Mouse (Mus musculus) MEL (cell line): Measurements from ENCODE around the gene Cdh16. TPM values are rescaled to one million over a fixed set of nuclear protein-coding genes. Genes with fewer than 3 reads are reported as not detected.

Experiments
- DNase-seq: peaks from one replicate; pipeline ENCODE4 v3.0.0; 2011; ENCODE audit warnings: low read depth, low spot score
- H3K27ac ChIP-seq: 2 replicates; pipeline ENCODE4 v1.5.1; 2012; ENCODE audit warnings: low read depth, mild to moderate bottlenecking, control low read depth, low read length, moderate library complexity; ENCODE audit not compliant: control insufficient read depth
- H3K27me3 ChIP-seq, 2 experiments: fragments of 150-350 bp in 1 of 2; sonication (generic) in 1 of 2; 2 replicates each; pipeline ENCODE4 v1.6.1; 2012; ENCODE audit warnings: low read length in 2 of 2, mild to moderate bottlenecking in 2 of 2, improper control_type of control experiment in 1 of 2, moderate library complexity in 1 of 2; ENCODE audit not compliant: insufficient read depth in 2 of 2, control insufficient read depth in 1 of 2
- H3K36me3 ChIP-seq, 2 experiments: 2 replicates each; pipeline ENCODE4 v1.6.1; 2012 to 2014; ENCODE audit warnings: low read length in 2 of 2, improper control_type of control experiment in 1 of 2, inconsistent platforms in 1 of 2, mild to moderate bottlenecking in 1 of 2; ENCODE audit not compliant: insufficient read depth in 2 of 2, control insufficient read depth in 1 of 2
- H3K4me1 ChIP-seq, 2 experiments: fragments of 150-350 bp in 1 of 2; sonication (generic) in 1 of 2; 2 replicates each; pipeline ENCODE4 v1.6.1; 2012; ENCODE audit warnings: low read length in 2 of 2, improper control_type of control experiment in 1 of 2, mild to moderate bottlenecking in 1 of 2; ENCODE audit not compliant: insufficient read depth in 2 of 2, control insufficient read depth in 1 of 2
- H3K4me3 ChIP-seq, 2 experiments: fragments of 150-350 bp in 1 of 2; sonication (generic) in 1 of 2; 2 replicates each; pipeline ENCODE4 v1.5.1; 2012; ENCODE audit warnings: low read depth in 2 of 2, low read length in 2 of 2, mild to moderate bottlenecking in 2 of 2, moderate library complexity in 2 of 2, control low read depth in 1 of 2, improper control_type of control experiment in 1 of 2; ENCODE audit not compliant: control insufficient read depth in 1 of 2, insufficient read depth in 1 of 2
- H3K79me2 ChIP-seq: 2 replicates; pipeline ENCODE4 v1.6.1; 2012; ENCODE audit warnings: mild to moderate bottlenecking, low read length, moderate library complexity; ENCODE audit not compliant: control insufficient read depth, poor library complexity, insufficient read depth
- H3K9ac ChIP-seq: 2 replicates; pipeline ENCODE4 v1.6.1; 2012; ENCODE audit warnings: low read depth, mild to moderate bottlenecking, control low read depth, low read length, moderate library complexity; ENCODE audit not compliant: control insufficient read depth, poor library complexity, severe bottlenecking
- H3K9me3 ChIP-seq: fragments of 150-350 bp; sonication (generic); replicated peaks from 2 replicates; pipeline ENCODE4 v1.6.1; 2012; ENCODE audit warnings: mild to moderate bottlenecking, low read length, improper control_type of control experiment, moderate library complexity; ENCODE audit not compliant: insufficient read depth
- CHD1 ChIP-seq: IDR thresholded peaks from 2 replicates; pipeline ENCODE4 v1.6.1; 2012; ENCODE audit warnings: low read depth, mild to moderate bottlenecking, inconsistent platforms, low read length, improper control_type of control experiment
- CHD2 ChIP-seq: IDR thresholded peaks from 2 replicates; pipeline ENCODE4 v1.6.1; 2011; ENCODE audit warnings: low read length, improper control_type of control experiment
- E2F4 ChIP-seq: IDR thresholded peaks from 2 replicates; pipeline ENCODE4 v1.6.1; 2011; ENCODE audit warnings: low read depth, low read length, improper control_type of control experiment, borderline replicate concordance
- ELF1 ChIP-seq: IDR thresholded peaks from 2 replicates; pipeline ENCODE4 v1.6.1; 2014; ENCODE audit warnings: low read depth, mild to moderate bottlenecking, inconsistent platforms, low read length, improper control_type of control experiment, moderate library complexity
- GATA1 ChIP-seq: IDR thresholded peaks from 2 replicates; pipeline ENCODE4 v1.6.1; 2011; ENCODE audit warnings: low read depth, low read length, improper control_type of control experiment
- KAT2A ChIP-seq: conservative IDR thresholded peaks from 2 replicates; pipeline ENCODE4 v1.6.1; 2012; ENCODE audit warnings: low read depth, low read length, improper control_type of control experiment, inconsistent platforms
- MAX ChIP-seq: IDR thresholded peaks from 2 replicates; pipeline ENCODE4 v1.6.1; 2011; ENCODE audit warnings: low read length, improper control_type of control experiment
- MAZ ChIP-seq: IDR thresholded peaks from 2 replicates; pipeline ENCODE4 v1.6.1; 2012; ENCODE audit warnings: low read depth, mild to moderate bottlenecking, inconsistent platforms, low read length, improper control_type of control experiment
- MEF2A ChIP-seq: IDR thresholded peaks from 2 replicates; pipeline ENCODE4 v1.6.1; 2014; ENCODE audit warnings: low read depth, mild to moderate bottlenecking, inconsistent platforms, low read length, improper control_type of control experiment; ENCODE audit not compliant: poor library complexity, insufficient replicate concordance, severe bottlenecking; ENCODE audit errors: extremely low read depth
- MYB ChIP-seq: IDR thresholded peaks from 2 replicates; pipeline ENCODE4 v1.6.1; 2011; ENCODE audit warnings: mild to moderate bottlenecking, low read depth, low read length, improper control_type of control experiment
- NELFE ChIP-seq: IDR thresholded peaks from 2 replicates; pipeline ENCODE4 v1.6.1; 2011; ENCODE audit warnings: low read depth, low read length, improper control_type of control experiment
- NRF1 ChIP-seq: IDR thresholded peaks from 2 replicates; pipeline ENCODE4 v1.6.1; 2014; ENCODE audit warnings: low read depth, mild to moderate bottlenecking, inconsistent platforms, low read length, improper control_type of control experiment, moderate library complexity; ENCODE audit not compliant: poor library complexity, insufficient read depth, severe bottlenecking
- POLR2A ChIP-seq, 2 experiments: IDR thresholded peaks; 2 replicates each; pipeline ENCODE4 v1.6.1; 2011 to 2012; ENCODE audit warnings: low read length in 2 of 2, mild to moderate bottlenecking in 2 of 2, control low read depth in 1 of 2, improper control_type of control experiment in 1 of 2, low read depth in 1 of 2, moderate library complexity in 1 of 2; ENCODE audit not compliant: control insufficient read depth in 1 of 2, insufficient read depth in 1 of 2, poor library complexity in 1 of 2
- POLR2AphosphoS2 ChIP-seq: IDR thresholded peaks from 2 replicates; pipeline ENCODE4 v1.6.1; 2011; ENCODE audit warnings: low read length, improper control_type of control experiment
- POLR2AphosphoS5 ChIP-seq: IDR thresholded peaks from 2 replicates; pipeline ENCODE4 v1.6.1; 2012; ENCODE audit warnings: low read depth, borderline replicate concordance, mild to moderate bottlenecking, inconsistent platforms, low read length, moderate library complexity, mixed read lengths
- RAD21 ChIP-seq: IDR thresholded peaks from 2 replicates; pipeline ENCODE4 v1.6.1; 2011; ENCODE audit warnings: mild to moderate bottlenecking, low read depth, low read length, improper control_type of control experiment
- SIN3A ChIP-seq: IDR thresholded peaks from 2 replicates; pipeline ENCODE4 v1.6.1; 2012; ENCODE audit warnings: low read length, improper control_type of control experiment, inconsistent platforms
- SMC3 ChIP-seq: IDR thresholded peaks from 2 replicates; pipeline ENCODE4 v1.6.1; 2011; ENCODE audit warnings: low read depth, low read length, improper control_type of control experiment
- TAL1 ChIP-seq: IDR thresholded peaks from 2 replicates; pipeline ENCODE4 v1.6.1; 2012; ENCODE audit warnings: mild to moderate bottlenecking, inconsistent platforms, low read length, moderate library complexity, mixed read lengths
- TBP ChIP-seq: IDR thresholded peaks from 2 replicates; pipeline ENCODE4 v1.8.0; 2011; ENCODE audit warnings: low read depth, low read length, improper control_type of control experiment
- ZKSCAN1 ChIP-seq: IDR thresholded peaks from 2 replicates; pipeline ENCODE4 v1.6.1; 2012; ENCODE audit warnings: low read depth, mild to moderate bottlenecking, inconsistent platforms, low read length, improper control_type of control experiment, moderate library complexity
- ZMIZ1 ChIP-seq: IDR thresholded peaks from 2 replicates; pipeline ENCODE4 v1.6.1; 2012; ENCODE audit warnings: low read depth, mild to moderate bottlenecking, inconsistent platforms, low read length, improper control_type of control experiment, moderate library complexity
- polyA plus RNA-seq, 2 experiments: library from polyadenylated mRNA; stranded (reverse) in 1 of 2; unstranded in 1 of 2; fragments of >175 nt in 1 of 2; fragments of >200 nt in 1 of 2; gene quantifications; 2 replicates each; pipeline versions ENCODE4 v1.2.1 to v1.2.4; 2012; ENCODE audit warnings: low replicate concordance in 2 of 2, low read depth in 1 of 2; ENCODE audit not compliant: insufficient read length in 2 of 2, insufficient read depth in 1 of 2, missing spikeins in 1 of 2
- total RNA-seq: library from RNA; depleted of rRNA; stranded (reverse); fragments of 300-350 nt; gene quantifications from 2 replicates; pipeline ENCODE4 v1.2.3, GENCODE M21; 2012

The Cdh16 gene
- total and polyA plus RNA-seq, 3 experiments, result 0.45 TPM; not detected in 2

DNA sequence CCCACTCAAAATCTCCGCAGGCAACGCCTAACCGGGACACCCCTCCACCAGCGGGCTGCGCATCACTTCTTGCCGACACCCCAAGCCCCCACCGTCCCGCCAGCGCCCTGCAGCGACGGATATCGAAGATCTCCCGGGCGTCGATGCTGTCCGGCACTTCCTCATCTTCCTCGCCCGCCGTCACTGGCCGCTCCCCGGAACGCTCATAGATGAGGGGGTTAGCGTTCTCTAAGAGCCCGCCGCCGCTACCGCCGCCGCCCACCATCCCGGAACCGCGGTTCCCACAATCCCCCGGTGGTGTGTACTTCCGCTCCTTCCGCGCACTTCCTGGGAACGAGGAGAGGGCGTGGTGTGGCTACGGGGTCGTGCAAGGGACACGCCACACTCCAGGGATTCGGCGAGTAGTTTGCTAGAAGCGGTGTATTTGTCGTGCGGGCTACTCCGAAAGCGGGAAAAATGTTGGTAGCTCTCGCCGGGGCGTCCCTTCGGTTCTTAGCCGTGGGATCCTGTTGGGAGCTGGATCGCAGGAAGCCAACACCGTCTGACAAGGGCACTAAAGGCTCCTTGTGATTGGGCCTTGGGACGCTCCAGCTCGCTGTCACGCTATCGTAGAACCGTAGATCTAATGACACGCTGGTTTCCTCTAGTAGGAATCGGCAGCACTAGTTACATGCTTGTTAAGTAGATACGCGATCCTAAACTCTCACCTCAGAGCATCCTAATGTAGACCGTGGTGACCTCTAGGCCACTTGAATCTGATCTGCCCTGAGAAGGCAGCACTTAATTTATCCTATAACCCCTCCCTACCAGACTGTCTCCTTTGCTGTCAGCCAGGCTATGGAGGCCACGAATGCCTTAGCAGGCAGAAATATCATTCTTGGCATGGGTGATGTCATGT lies 17.5 kb upstream of the Cdh16 start, which contains the start of gene Ciao2b (continued):
- no peak for TF ChIP-seq CHD2
- TF ChIP-seq POLR2AphosphoS5, result no peak
- TF ChIP-seq SIN3A, result peak; percentile 96
- TF ChIP-seq TBP, result peak; percentile 80
- TF ChIP-seq NELFE, result peak; percentile 84
- peak; percentile 25; the same call in 1 of the 2 replicates for TF ChIP-seq NRF1
- peak; percentile 99 for TF ChIP-seq ELF1
- TF ChIP-seq, all 39 proteins: peak for 17

GRCm38 (mm10) chr8:104640831-104641370 lies 16.7 kb upstream of the Cdh16 start:
- TF ChIP-seq CHD1 (no peak), MAZ (no peak), ELF1 (no peak), MEF2A (no peak), ZKSCAN1 (no peak), RAD21 (no peak), TAL1 (no peak)
- TF ChIP-seq, all 39 proteins: peak for 0

DNA sequence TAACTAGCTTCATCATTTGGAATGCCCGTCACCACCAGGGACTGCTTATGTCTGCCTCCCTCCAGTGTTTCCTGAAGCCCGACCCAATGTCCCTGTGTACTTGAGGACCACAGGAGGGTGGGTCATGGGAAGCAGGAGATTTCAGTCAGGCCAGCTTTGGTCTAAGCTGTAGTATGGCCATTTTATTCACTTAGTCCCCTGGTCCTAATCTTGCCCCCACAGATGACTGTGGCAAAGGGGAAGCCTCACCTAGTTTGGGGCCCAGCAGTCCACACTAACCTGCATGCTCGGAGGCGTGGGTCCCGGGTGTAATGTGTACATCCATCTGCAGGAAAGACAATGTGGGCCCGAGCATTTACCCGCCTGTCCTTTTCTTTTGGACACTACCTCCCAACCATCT lies 16.0 kb upstream of the Cdh16 start:
- peaks cover 14% of the 10 kb centered on the region for H3K79me2 ChIP-seq
- peak overlapping the region; percentile 66 to 92; a peak in 2 of 4 replicates for H3K4me3 ChIP-seq
- H3K36me3 ChIP-seq, result peaks cover 0 to 18% of the 10 kb centered on the region in 2 experiments; a peak in 2 of 4 replicates
- no peaks in the 10 kb centered on the region for H3K27me3 ChIP-seq
- H3K4me1 ChIP-seq, result peaks cover 6 to 19% of the 10 kb centered on the region in 2 experiments
- TF ChIP-seq KAT2A (no peak), CHD1 (no peak), E2F4 (no peak), GATA1 (no peak), ZMIZ1 (no peak), ZKSCAN1 (no peak), MYB (no peak), POLR2A (IDR thresholded peaks at IDR 0.05; ENCODE audit: control insufficient read depth in 1 of 2, insufficient read depth in 1 of 2, low read depth in 1 of 2, low read length in 2 of 2, poor library complexity in 1 of 2) (no peak), POLR2AphosphoS2 (no peak), MAZ (no peak), MAX (no peak), SMC3 (no peak), SIN3A (no peak)
- no peak overlapping the region for H3K9ac ChIP-seq
- no peak for DNase-seq
- no peaks in the 10 kb centered on the region for H3K9me3 ChIP-seq
- H3K27ac ChIP-seq, result no peak overlapping the region

More at GRCm38 (mm10) chr8:104640831-104641370, 16.7 kb upstream of the Cdh16 start:
- Histone ChIP-seq H3K79me2 (peaks cover 14% of the 10 kb centered on the region), H3K9me3 (no peaks in the 10 kb centered on the region), H3K9ac (peak overlapping the region; percentile 92), H3K4me3 (peak overlapping the region; percentile 66 to 92), H3K36me3 (peaks cover 0 to 18% of the 10 kb centered on the region in 2 experiments; a peak in 2 of 4 replicates), H3K27me3 (no peaks in the 10 kb centered on the region), H3K4me1 (peaks cover 6 to 19% of the 10 kb centered on the region in 2 experiments), H3K27ac (peak overlapping the region; percentile 40; the same call in 1 of the 2 replicates)
- no peak for DNase-seq
